Mouse (Mus musculus) ES-Bruce4 (cell line): ENCODE data around the gene Khdc4.

Experiments
- CTCF ChIP-seq: IDR thresholded peaks from one replicate; pipeline ENCODE4 v1.8.1; 2011; ENCODE audit warnings: low read depth, low read length
- EP300 ChIP-seq: IDR thresholded peaks from 2 replicates; pipeline ENCODE4 v1.6.1; 2011; ENCODE audit warnings: low read depth, low read length; ENCODE audit not compliant: insufficient read depth
- POLR2A ChIP-seq: IDR thresholded peaks from one replicate; pipeline ENCODE4 v1.8.1; 2011; ENCODE audit warnings: low read length; ENCODE audit not compliant: insufficient read depth

GRCm38 (mm10) chr3:88717198-88717798 lies 31.7 kb downstream of the Khdc4 start:
- no peak for TF ChIP-seq POLR2A
- TF ChIP-seq CTCF: no peak
- no peak for TF ChIP-seq EP300
